Mouse (Mus musculus): ENCODE results near the gene Nacc1. TPM values are rescaled to one million over a fixed set of nuclear protein-coding genes. Genes with fewer than 3 reads are reported as not detected.

The Nacc1 gene
- total and polyA plus RNA-seq, 2 experiments, result 5.3 to 32.6 TPM

GRCm38 (mm10) chr8:84668081-84668480 is 19.6 kb downstream of the Nacc1 start:
- H3K27me3 ChIP-seq (ENCODE audit: control insufficient read depth, insufficient read depth, low read length), result no peaks in the 10 kb centered on the region
- no peaks in the 10 kb centered on the region for H3K79me2 ChIP-seq (ENCODE audit: control insufficient read depth, insufficient read depth, low read length)
- H3K4me3 ChIP-seq (ENCODE audit: insufficient read depth, low read depth, low read length), result no peak overlapping the region
- H3K36me3 ChIP-seq (ENCODE audit: control insufficient read depth, insufficient read depth, low read length), result no peaks in the 10 kb centered on the region
- TF ChIP-seq POLR2A (IDR thresholded peaks at IDR 0.05; ENCODE audit: extremely low read depth, insufficient read depth, low read length) (no peak), CTCF (IDR thresholded peaks at IDR 0.05; ENCODE audit: low read depth, low read length) (no peak)
- H3K4me1 ChIP-seq (ENCODE audit: control insufficient read depth, insufficient read depth, low read length), result peaks cover 6% of the 10 kb centered on the region
- 82% methylated on average over 1 of the region's 1 CpGs for WGBS
- no peak for DNase-seq (ENCODE audit: extremely low read depth, low read depth, low spot score)
- H3K27ac ChIP-seq (replicated peaks; ENCODE audit: insufficient read depth, low read depth, low read length), result no peak overlapping the region
- no peak overlapping the region for H3K9ac ChIP-seq (ENCODE audit: low read depth, low read length)

GRCm38 (mm10) chr8:84665385-84665893 is 22.2 kb downstream of the Nacc1 start:
- WGBS, result 3% methylated on average over 14 of the region's 14 CpGs
- no peak for TF ChIP-seq POLR2A (IDR thresholded peaks at IDR 0.05; ENCODE audit: extremely low read depth, insufficient read depth, low read length)
- no peak for TF ChIP-seq CTCF (IDR thresholded peaks at IDR 0.05; ENCODE audit: low read depth, low read length)
- H3K27me3 ChIP-seq (ENCODE audit: control insufficient read depth, insufficient read depth, low read length), result no peaks in the 10 kb centered on the region
- peaks cover 6% of the 10 kb centered on the region for H3K4me1 ChIP-seq (ENCODE audit: control insufficient read depth, insufficient read depth, low read length)
- no peak overlapping the region for H3K27ac ChIP-seq (replicated peaks; ENCODE audit: insufficient read depth, low read depth, low read length)
- DNase-seq (ENCODE audit: extremely low read depth, low read depth, low spot score), result no peak
- peak overlapping the region; percentile 69 for H3K4me3 ChIP-seq (ENCODE audit: insufficient read depth, low read depth, low read length)
- 0 out of 2 replicates have a peak, but pooled peaks cover 7% of the 10 kb centered on the region for H3K79me2 ChIP-seq (ENCODE audit: control insufficient read depth, insufficient read depth, low read length)
- H3K36me3 ChIP-seq (ENCODE audit: control insufficient read depth, insufficient read depth, low read length), result no peaks in the 10 kb centered on the region
- peak overlapping the region; percentile 73 for H3K9ac ChIP-seq (ENCODE audit: low read depth, low read length)

GRCm38 (mm10) chr8:84664566-84665384 is 22.9 kb downstream of the Nacc1 start:
- peak; percentile 86 for DNase-seq (ENCODE audit: extremely low read depth, low read depth, low spot score)
- Histone ChIP-seq H3K27ac (replicated peaks; ENCODE audit: insufficient read depth, low read depth, low read length) (peak overlapping the region; percentile 77), H3K79me2 (ENCODE audit: control insufficient read depth, insufficient read depth, low read length) (0 out of 2 replicates have a peak, but pooled peaks cover 7% of the 10 kb centered on the region), H3K4me1 (ENCODE audit: control insufficient read depth, insufficient read depth, low read length) (peaks cover 6% of the 10 kb centered on the region), H3K36me3 (ENCODE audit: control insufficient read depth, insufficient read depth, low read length) (no peaks in the 10 kb centered on the region), H3K4me3 (ENCODE audit: insufficient read depth, low read depth, low read length) (peak overlapping the region; percentile 69), H3K27me3 (ENCODE audit: control insufficient read depth, insufficient read depth, low read length) (no peaks in the 10 kb centered on the region), H3K9ac (ENCODE audit: low read depth, low read length) (peak overlapping the region; percentile 73)
- TF ChIP-seq POLR2A (IDR thresholded peaks at IDR 0.05; ENCODE audit: extremely low read depth, insufficient read depth, low read length) (no peak), CTCF (IDR thresholded peaks at IDR 0.05; ENCODE audit: low read depth, low read length) (peak; percentile 34; the same call in 1 of the 2 replicates)
- WGBS, result under 1% methylated on average over 29 of the region's 29 CpGs

- H3K36me3 ChIP-seq (ENCODE audit: control insufficient read depth, insufficient read depth, low read length), result no peaks in the 10 kb centered on the region
- peaks cover 8% of the 10 kb centered on the region for H3K4me1 ChIP-seq (ENCODE audit: control insufficient read depth, insufficient read depth, low read length)
- 0 out of 2 replicates have a peak, but pooled peaks cover 7% of the 10 kb centered on the region for H3K79me2 ChIP-seq (ENCODE audit: control insufficient read depth, insufficient read depth, low read length)
- peak overlapping the region; percentile 78 for H3K9ac ChIP-seq (ENCODE audit: low read depth, low read length)
- WGBS, result 2% methylated on average over 43 of the region's 43 CpGs
- H3K27ac ChIP-seq (replicated peaks; ENCODE audit: insufficient read depth, low read depth, low read length), result peak overlapping the region; percentile 78
- DNase-seq (ENCODE audit: extremely low read depth, low read depth, low spot score), result peak; percentile 91
- TF ChIP-seq CTCF (IDR thresholded peaks at IDR 0.05; ENCODE audit: low read depth, low read length) (no peak), POLR2A (IDR thresholded peaks at IDR 0.05; ENCODE audit: extremely low read depth, insufficient read depth, low read length) (peak; percentile 77)
- H3K27me3 ChIP-seq (ENCODE audit: control insufficient read depth, insufficient read depth, low read length), result no peaks in the 10 kb centered on the region
- H3K4me3 ChIP-seq (ENCODE audit: insufficient read depth, low read depth, low read length), result peak overlapping the region; percentile 69
These were observed 24.0 kb downstream of the Nacc1 start for GRCm38 (mm10) chr8:84663483-84664327.

- Histone ChIP-seq H3K9ac (ENCODE audit: low read depth, low read length) (peak within 1 kb of the TSS; percentile 74), H3K36me3 (ENCODE audit: control insufficient read depth, insufficient read depth, low read length) (no peaks in the 10 kb centered on the region), H3K79me2 (ENCODE audit: control insufficient read depth, insufficient read depth, low read length) (0 out of 2 replicates have a peak, but pooled peaks cover 7% of the 10 kb centered on the region), H3K4me1 (ENCODE audit: control insufficient read depth, insufficient read depth, low read length) (peaks cover 8% of the 10 kb centered on the region), H3K4me3 (ENCODE audit: insufficient read depth, low read depth, low read length) (peak within 1 kb of the TSS; percentile 61), H3K27ac (replicated peaks; ENCODE audit: insufficient read depth, low read depth, low read length) (peak within 1 kb of the TSS; percentile 95), H3K27me3 (ENCODE audit: control insufficient read depth, insufficient read depth, low read length) (no peaks in the 10 kb centered on the region)
- TF ChIP-seq POLR2A (IDR thresholded peaks at IDR 0.05; ENCODE audit: extremely low read depth, insufficient read depth, low read length) (peak; percentile 100), CTCF (IDR thresholded peaks at IDR 0.05; ENCODE audit: low read depth, low read length) (no peak)
- DNase-seq (ENCODE audit: extremely low read depth, low read depth, low spot score), result peak; percentile 91
- under 1% methylated on average over 27 of the region's 27 CpGs for WGBS
These were observed 25.0 kb downstream of the Nacc1 start, which contains the start of gene Ier2 for GRCm38 (mm10) chr8:84662581-84663065. TSS of gene Ier2 (minus strand) at chr8:84662852.

Data from liver, adult 2 months (tissue).